Mouse (Mus musculus) neural tube, embryonic 12.5 days (tissue): ENCODE data around the gene Iglon5. TPM values are rescaled to one million over a fixed set of nuclear protein-coding genes. Genes with fewer than 3 reads are reported as not detected.

Experiments
- microRNA-seq: library from miRNA; unstranded; fragments of <30 nt; microRNA quantifications from one replicate; pipeline ENCODE4, GENCODE M21; 2017
- polyA plus RNA-seq: library from polyadenylated mRNA; unstranded; fragments of >200 nt; fragmentation: Nextera tagmentation; extraction: Ambion mirVana; gene quantifications from 2 replicates; pipeline ENCODE4 v1.2.1, GENCODE M21; 2016

The Iglon5 gene
- polyA plus RNA-seq, 1 experiment from 2014 or later: 4.0 TPM

Small RNA genes within 50 kb of the gene (microRNA-seq; reads per million reads assigned to microRNA genes)
- 0.66 reads per million for gene Mir7051

Other genes with a start within 250 kb of the Iglon5 start
- 14.7 and 17.5 TPM in 2 replicates for gene Zfp715, start 176.8 kb downstream of the Iglon5 start, polyA plus RNA-seq
- gene Siglecf, start 138.7 kb downstream of the Iglon5 start, polyA plus RNA-seq: 0.20 and 0.26 TPM in 2 replicates
- gene Siglecg, start 81.9 kb downstream of the Iglon5 start, polyA plus RNA-seq: 0.20 TPM in 1 of 2 replicates, not detected in the other
- not detected in 2 replicates for gene Lim2, start 62.4 kb downstream of the Iglon5 start, polyA plus RNA-seq
- 0.28 TPM in 1 of 2 replicates, not detected in the other for gene Nkg7, start 53.0 kb downstream of the Iglon5 start, polyA plus RNA-seq
- gene Cldnd2, start 49.3 kb downstream of the Iglon5 start, polyA plus RNA-seq: not detected in 2 replicates
- gene Etfb, start 46.0 kb downstream of the Iglon5 start, polyA plus RNA-seq: 166 and 188 TPM in 2 replicates
- gene Gm45233, start 45.9 kb downstream of the Iglon5 start, polyA plus RNA-seq: 0.49 TPM in 1 of 2 replicates, not detected in the other
- 4.6 and 5.5 TPM in 2 replicates for gene Vsig10l, start 26.9 kb downstream of the Iglon5 start, polyA plus RNA-seq
- gene 4931406B18Rik, start 15.9 kb upstream of the Iglon5 start, polyA plus RNA-seq: not detected in 2 replicates
- 1.1 and 1.6 TPM in 2 replicates for gene Cd33, start 54.4 kb upstream of the Iglon5 start, polyA plus RNA-seq
- gene Zfp658, start 72.2 kb upstream of the Iglon5 start, polyA plus RNA-seq: 8.7 and 10.5 TPM in 2 replicates
- gene Zfp719, start 89.5 kb upstream of the Iglon5 start, polyA plus RNA-seq: 14.5 and 15.0 TPM in 2 replicates
- 0.24 and 0.31 TPM in 2 replicates for gene Zfp819, start 117.1 kb upstream of the Iglon5 start, polyA plus RNA-seq
- not detected in 2 replicates for gene Ceacam18, start 144.6 kb upstream of the Iglon5 start, polyA plus RNA-seq
- 0.18 and 0.30 TPM in 2 replicates for gene Siglece, start 170.1 kb upstream of the Iglon5 start, polyA plus RNA-seq
- 19.6 and 19.9 TPM in 2 replicates for gene Ctu1, start 181.9 kb upstream of the Iglon5 start, polyA plus RNA-seq
- gene Klk14, start 200.3 kb upstream of the Iglon5 start, polyA plus RNA-seq: not detected in 2 replicates
- gene Klk13, start 222.5 kb upstream of the Iglon5 start, polyA plus RNA-seq: 0.10 TPM in 1 of 2 replicates, not detected in the other